Mouse (Mus musculus) heart, embryonic 12.5 days (tissue): ENCODE results near the gene C1qb. TPM values are rescaled to one million over a fixed set of nuclear protein-coding genes. Genes with fewer than 3 reads are reported as not detected.

ENCODE experiments used
- ATAC-seq: fragments of 200-750 bp; cut with Nextera tagmentation; 2 replicates; pipeline ENCODE4 v1.8.0; 2017; ENCODE audit warnings: moderate TSS enrichment, moderate library complexity; ENCODE audit not compliant: insufficient number of reproducible peaks, low FRiP score
- H3K27ac ChIP-seq: fragments of 300-500 bp; sonication (generic); 2 replicates; pipeline ENCODE4 v1.5.1; 2016; ENCODE audit warnings: mild to moderate bottlenecking, moderate library complexity; ENCODE audit not compliant: poor library complexity, severe bottlenecking
- H3K27me3 ChIP-seq: fragments of 300-500 bp; sonication (generic); replicated peaks from 2 replicates; pipeline ENCODE4 v1.6.1; 2016; ENCODE audit warnings: mild to moderate bottlenecking, moderate library complexity
- H3K36me3 ChIP-seq: fragments of 300-500 bp; sonication (generic); 2 replicates; pipeline ENCODE4 v1.6.1; 2016; ENCODE audit warnings: mild to moderate bottlenecking, moderate library complexity
- H3K4me1 ChIP-seq: fragments of 300-500 bp; sonication (generic); replicated peaks from 2 replicates; pipeline ENCODE4 v1.6.1; 2016; ENCODE audit warnings: mild to moderate bottlenecking
- H3K4me2 ChIP-seq: fragments of 300-500 bp; sonication (generic); 2 replicates; pipeline ENCODE4 v1.6.1; 2016; ENCODE audit warnings: mild to moderate bottlenecking, moderate library complexity
- H3K4me3 ChIP-seq: fragments of 300-500 bp; sonication (generic); 2 replicates; pipeline ENCODE4 v1.5.1; 2016; ENCODE audit warnings: mild to moderate bottlenecking
- H3K9ac ChIP-seq: fragments of 300-500 bp; sonication (generic); 2 replicates; pipeline ENCODE4 v1.6.1; 2016; ENCODE audit warnings: mild to moderate bottlenecking, moderate library complexity
- H3K9me3 ChIP-seq: fragments of 300-500 bp; sonication (generic); replicated peaks from 2 replicates; pipeline ENCODE4 v1.6.1; 2016; ENCODE audit warnings: mild to moderate bottlenecking, moderate library complexity
- WGBS: fragments of 180-500 bp; shearing (Covaris S2); methylation state at CpG from one replicate; pipeline ENCODE4 v1.1.7; 2016; 5-methylcytosine and 5-hydroxymethylcytosine counted together
- polyA plus RNA-seq: library from polyadenylated mRNA; unstranded; fragments of >200 nt; fragmentation: Nextera tagmentation; extraction: Ambion mirVana; gene quantifications from 2 replicates; pipeline ENCODE4 v1.2.1, GENCODE M21; 2016

C1qb gene
- polyA plus RNA-seq, 1 experiment from 2014 or later, result 19.3 TPM

DNA sequence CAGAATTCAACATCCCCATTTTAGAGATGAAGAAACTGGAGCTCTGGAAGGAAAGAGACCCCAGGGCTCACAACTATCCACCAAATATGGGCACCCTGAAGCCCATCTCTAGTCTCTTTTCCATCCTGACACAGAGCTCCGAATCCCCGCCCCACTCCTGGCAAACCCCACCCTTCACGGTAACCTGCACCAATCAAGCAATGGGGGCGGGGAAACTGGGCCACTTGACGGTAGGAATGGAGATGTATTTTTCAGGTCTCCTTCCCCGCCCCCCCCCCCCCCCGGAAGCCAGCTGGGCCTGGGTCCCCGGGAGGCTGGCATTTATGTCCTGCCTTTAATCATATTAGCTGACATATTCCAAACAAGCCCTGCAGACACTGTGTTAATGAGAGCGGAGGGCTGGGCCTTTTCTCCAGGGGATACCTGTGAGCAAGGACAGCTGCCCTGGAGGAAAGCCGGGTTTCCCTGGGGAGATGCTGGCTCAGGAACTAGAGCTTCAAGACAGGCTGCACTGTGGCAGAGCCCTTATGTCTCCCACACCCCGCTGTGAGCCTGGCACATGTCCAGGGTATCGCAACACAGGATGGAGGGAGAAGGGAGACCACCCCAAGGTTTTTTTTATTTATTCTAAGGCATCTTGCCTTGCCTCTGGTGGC, 18.2 kb downstream of the C1qb start:
- Histone ChIP-seq H3K4me2 (no peak overlapping the region), H3K27me3 (peaks cover 83% of the 10 kb centered on the region), H3K9ac (no peak overlapping the region), H3K4me1 (peaks cover 3% of the 10 kb centered on the region; the same call in 1 of the 2 replicates), H3K27ac (no peak overlapping the region), H3K9me3 (no peaks in the 10 kb centered on the region), H3K4me3 (no peak overlapping the region), H3K36me3 (no peaks in the 10 kb centered on the region)
- ATAC-seq, result no peak
- WGBS, result 13% methylated on average over 12 of the region's 12 CpGs

DNA sequence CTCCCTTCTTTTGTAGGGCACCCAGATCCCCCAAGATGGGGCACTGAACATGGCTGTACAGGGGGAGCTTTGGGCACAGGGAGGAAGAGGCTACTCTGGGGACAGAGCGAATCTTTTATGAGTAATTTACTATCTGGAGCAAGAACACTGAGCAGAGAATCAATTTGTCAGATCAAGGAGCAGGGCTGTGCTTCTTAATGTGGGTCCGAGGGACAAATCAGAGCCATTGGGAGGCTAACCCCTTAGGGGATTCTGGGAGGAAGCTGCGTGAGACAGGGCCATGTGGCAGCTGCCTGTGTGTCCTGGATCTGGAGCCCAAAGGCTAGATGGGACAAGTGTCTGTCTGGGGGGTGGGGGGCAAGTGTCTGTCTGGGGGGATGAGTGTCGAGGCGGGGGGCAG, 20.5 kb downstream of the C1qb start:
- 70% methylated on average over 5 of the region's 5 CpGs for WGBS
- Histone ChIP-seq H3K9ac (no peak overlapping the region), H3K4me2 (no peak overlapping the region), H3K4me1 (peaks cover 12% of the 10 kb centered on the region; the same call in 1 of the 2 replicates), H3K4me3 (no peak overlapping the region), H3K36me3 (no peaks in the 10 kb centered on the region), H3K27ac (no peak overlapping the region), H3K27me3 (peaks cover 99% of the 10 kb centered on the region), H3K9me3 (no peaks in the 10 kb centered on the region)
- ATAC-seq, result no peak

DNA sequence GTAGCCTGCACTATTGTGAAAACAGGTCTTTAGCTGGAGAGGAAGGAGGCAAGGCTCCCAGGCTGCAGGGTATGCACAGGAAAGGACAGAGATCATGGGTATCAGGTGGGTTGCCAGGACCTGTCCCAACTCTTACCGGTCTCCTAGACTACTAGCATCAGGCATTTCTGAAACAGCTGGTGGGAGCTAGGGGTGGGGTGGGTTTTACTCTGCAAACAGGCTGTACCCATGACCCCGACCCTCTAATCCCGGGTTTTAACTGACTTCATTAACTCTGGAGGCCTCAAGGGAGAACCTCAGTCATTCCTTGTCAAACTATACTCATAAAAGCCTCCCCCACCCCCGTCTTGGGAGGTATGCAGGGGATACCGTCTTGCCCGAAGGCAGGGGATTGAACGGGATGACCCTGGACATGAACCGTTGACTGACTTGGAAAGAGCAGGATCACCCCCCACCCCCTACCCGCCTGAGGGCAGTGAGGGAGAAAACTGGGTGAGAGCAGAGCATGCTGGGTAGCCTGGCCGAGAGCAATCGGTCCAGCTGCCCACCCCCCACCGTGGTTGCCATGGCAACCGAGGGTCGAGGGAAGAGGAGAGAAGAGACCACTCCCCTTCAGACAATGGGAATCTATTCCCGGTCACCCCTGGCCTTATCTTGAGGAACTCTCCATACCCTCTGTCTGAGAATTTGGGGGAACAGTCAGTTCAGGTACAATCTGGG, 21.1 kb downstream of the C1qb start:
- Histone ChIP-seq H3K9me3 (no peaks in the 10 kb centered on the region), H3K4me1 (peaks cover 12% of the 10 kb centered on the region; the same call in 1 of the 2 replicates), H3K9ac (no peak overlapping the region), H3K4me2 (no peak overlapping the region), H3K36me3 (no peaks in the 10 kb centered on the region), H3K27me3 (peaks cover 97% of the 10 kb centered on the region), H3K27ac (no peak overlapping the region), H3K4me3 (no peak overlapping the region)
- ATAC-seq, result no peak
- 20% methylated on average over 15 of the region's 15 CpGs for WGBS

DNA sequence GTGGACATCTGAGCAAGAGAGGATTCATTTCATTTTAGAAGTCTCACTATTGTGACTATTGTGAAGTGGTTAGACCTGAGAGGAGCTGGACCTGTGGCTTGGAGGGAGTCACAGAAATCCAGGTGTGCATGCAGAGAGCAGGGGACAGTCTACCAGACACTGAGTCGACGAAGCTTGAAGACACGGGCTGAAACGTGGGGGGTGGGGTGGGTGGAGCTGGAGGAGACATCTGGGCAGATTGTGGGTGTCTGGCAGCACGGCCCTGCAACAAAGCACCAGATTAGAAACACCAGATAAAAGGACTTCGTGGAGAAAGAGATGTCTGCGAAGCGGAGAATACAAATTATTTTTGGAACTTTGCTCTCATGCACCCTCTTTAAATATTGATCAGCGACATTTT, 22.5 kb downstream of the C1qb start:
- Histone ChIP-seq H3K4me1 (peaks cover 12% of the 10 kb centered on the region; the same call in 1 of the 2 replicates), H3K4me2 (no peak overlapping the region), H3K4me3 (no peak overlapping the region), H3K27ac (no peak overlapping the region), H3K9me3 (no peaks in the 10 kb centered on the region), H3K36me3 (no peaks in the 10 kb centered on the region), H3K9ac (no peak overlapping the region), H3K27me3 (peaks cover 97% of the 10 kb centered on the region)
- WGBS, result 21% methylated on average over 9 of the region's 9 CpGs
- no peak for ATAC-seq

DNA sequence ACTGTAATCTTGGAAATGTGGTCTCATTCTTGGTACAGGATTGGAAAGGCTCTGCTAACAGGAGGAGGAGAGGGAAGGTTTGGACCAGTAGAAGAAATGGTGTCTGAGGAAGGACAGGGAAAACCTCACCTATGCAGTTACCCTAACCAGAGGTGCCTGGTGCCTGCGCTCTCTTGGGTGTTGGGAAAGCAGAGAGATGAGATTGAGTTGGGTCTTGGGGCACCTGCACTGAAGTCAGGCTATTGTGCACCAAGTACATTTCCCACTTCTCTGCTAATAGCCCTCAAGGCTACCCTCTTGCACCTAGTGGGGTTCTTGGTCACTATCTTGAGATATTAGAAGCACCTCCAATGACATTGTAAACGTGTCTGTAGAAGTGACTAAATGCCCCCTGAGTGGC, 23.6 kb downstream of the C1qb start:
- no peak for ATAC-seq
- H3K4me3 ChIP-seq, result no peak overlapping the region
- WGBS, result 41% methylated on average over 2 of the region's 2 CpGs

DNA sequence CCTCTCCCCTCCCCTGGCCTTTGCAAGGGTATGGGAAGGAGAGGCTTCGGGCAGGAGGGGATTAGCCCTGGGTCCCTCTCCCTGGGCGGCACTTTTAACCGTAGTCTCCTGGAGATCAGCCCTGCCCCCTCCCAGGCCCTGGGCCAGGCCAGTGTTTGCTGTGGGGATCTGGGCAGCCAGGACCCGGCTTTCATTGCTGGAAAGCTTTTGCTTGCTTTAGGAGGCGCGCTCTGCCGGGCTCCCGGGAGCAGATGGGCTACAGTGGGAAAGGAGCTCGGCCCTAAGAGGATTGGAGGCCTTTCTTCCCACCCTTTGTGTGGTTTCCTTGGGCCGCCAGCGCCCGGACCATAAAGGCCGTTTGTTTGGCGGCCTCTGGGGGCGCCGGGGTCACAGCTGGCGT, 24.2 kb downstream of the C1qb start:
- Histone ChIP-seq H3K4me3 (no peak overlapping the region), H3K27ac (no peak overlapping the region), H3K4me2 (no peak overlapping the region), H3K9me3 (no peaks in the 10 kb centered on the region), H3K4me1 (peaks cover 12% of the 10 kb centered on the region; the same call in 1 of the 2 replicates), H3K9ac (no peak overlapping the region; the same call in 1 of the 2 replicates), H3K36me3 (no peaks in the 10 kb centered on the region), H3K27me3 (peaks cover 96% of the 10 kb centered on the region)
- whole genome bisulfite sequencing, result 10% methylated on average over 17 of the region's 17 CpGs
- no peak for ATAC-seq

More for the DNA sequence above, 23.6 kb downstream of the C1qb start:
- no peak overlapping the region for H3K9ac ChIP-seq
- H3K27me3 ChIP-seq, result peaks cover 96% of the 10 kb centered on the region
- H3K27ac ChIP-seq, result no peak overlapping the region
- H3K4me2 ChIP-seq, result no peak overlapping the region
- H3K9me3 ChIP-seq, result no peaks in the 10 kb centered on the region
- H3K36me3 ChIP-seq, result no peaks in the 10 kb centered on the region
- peaks cover 12% of the 10 kb centered on the region; the same call in 1 of the 2 replicates for H3K4me1 ChIP-seq

DNA sequence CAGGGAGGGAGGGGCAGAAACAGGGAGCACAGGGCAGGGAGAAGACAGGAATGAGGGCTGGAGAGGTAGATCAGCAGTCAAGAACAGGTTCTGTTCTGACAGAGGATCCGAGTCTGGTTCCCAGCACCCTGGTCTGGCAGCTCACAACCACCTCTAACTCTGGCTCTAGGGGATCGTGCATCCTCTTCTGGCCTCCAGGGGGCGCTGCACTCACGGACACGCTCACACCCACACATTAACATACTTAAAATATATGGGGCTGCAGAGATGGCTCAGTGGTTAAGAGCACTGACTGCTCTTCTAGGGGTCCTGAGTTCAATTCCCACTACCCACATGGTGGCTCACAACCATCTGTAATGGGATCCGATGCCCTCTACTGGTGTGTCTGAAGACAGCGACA, 26.0 kb downstream of the C1qb start:
- no peak for ATAC-seq
- Histone ChIP-seq H3K9me3 (no peaks in the 10 kb centered on the region), H3K9ac (no peak overlapping the region), H3K4me1 (peaks cover 12% of the 10 kb centered on the region; the same call in 1 of the 2 replicates), H3K4me3 (no peak overlapping the region), H3K27me3 (peaks cover 96% of the 10 kb centered on the region), H3K4me2 (no peak overlapping the region), H3K27ac (no peak overlapping the region), H3K36me3 (no peaks in the 10 kb centered on the region)
- WGBS, result 73% methylated on average over 7 of the region's 7 CpGs

DNA sequence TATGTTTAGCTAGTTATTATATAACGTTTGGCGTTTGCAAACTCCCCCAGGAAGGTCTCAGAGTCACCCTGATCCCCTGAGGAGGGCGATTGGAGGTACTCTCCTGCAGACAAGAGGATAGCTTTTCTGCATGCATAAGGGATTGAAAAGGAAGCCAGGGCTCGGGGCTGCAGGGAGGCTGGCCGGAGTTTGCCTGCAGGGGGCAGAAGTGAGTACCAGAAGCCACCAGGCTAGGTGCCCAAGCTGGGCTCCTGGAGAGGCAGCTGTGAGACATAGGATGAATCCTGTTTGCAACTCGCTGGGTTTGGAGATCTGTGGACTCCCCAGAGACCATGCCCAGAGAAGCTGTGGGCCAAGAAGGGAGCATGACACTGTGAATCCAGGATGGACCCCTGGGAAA, 30.9 kb downstream of the C1qb start:
- H3K36me3 ChIP-seq, result no peaks in the 10 kb centered on the region
- H3K4me2 ChIP-seq, result no peak overlapping the region
- no peak for ATAC-seq
- no peaks in the 10 kb centered on the region for H3K9me3 ChIP-seq
- WGBS, result 30% methylated on average over 6 of the region's 6 CpGs
- no peak overlapping the region for H3K4me3 ChIP-seq
- no peak overlapping the region for H3K9ac ChIP-seq
- H3K4me1 ChIP-seq, result no peaks in the 10 kb centered on the region
- H3K27me3 ChIP-seq, result peaks cover 86% of the 10 kb centered on the region
- H3K27ac ChIP-seq, result no peak overlapping the region

DNA sequence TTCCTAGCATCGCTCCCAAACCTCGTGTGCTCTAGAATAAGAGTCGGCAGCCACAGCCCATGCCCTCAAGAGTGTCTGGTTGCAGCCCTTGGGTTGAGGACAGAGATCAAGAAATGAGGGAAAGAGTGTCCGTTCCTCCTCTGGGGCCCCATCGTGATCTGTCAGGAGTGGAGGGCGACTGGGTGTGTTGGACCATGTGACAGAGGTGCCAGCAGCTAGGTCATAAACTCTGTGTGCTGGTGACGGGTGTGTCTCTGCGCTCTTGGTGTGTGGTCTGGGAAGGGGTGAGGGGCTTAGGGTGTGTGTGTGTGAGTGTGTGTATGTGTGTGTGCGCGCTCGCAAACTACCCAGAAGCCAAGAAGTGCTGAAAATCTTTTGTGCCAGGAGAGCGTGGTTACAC, 33.0 kb downstream of the C1qb start:
- Histone ChIP-seq H3K9me3 (no peaks in the 10 kb centered on the region), H3K36me3 (no peaks in the 10 kb centered on the region), H3K27ac (no peak overlapping the region), H3K9ac (no peak overlapping the region), H3K4me2 (no peak overlapping the region), H3K27me3 (peaks cover 77% of the 10 kb centered on the region), H3K4me1 (no peaks in the 10 kb centered on the region), H3K4me3 (no peak overlapping the region)
- 76% methylated on average over 12 of the region's 12 CpGs for WGBS
- no peak for ATAC-seq

DNA sequence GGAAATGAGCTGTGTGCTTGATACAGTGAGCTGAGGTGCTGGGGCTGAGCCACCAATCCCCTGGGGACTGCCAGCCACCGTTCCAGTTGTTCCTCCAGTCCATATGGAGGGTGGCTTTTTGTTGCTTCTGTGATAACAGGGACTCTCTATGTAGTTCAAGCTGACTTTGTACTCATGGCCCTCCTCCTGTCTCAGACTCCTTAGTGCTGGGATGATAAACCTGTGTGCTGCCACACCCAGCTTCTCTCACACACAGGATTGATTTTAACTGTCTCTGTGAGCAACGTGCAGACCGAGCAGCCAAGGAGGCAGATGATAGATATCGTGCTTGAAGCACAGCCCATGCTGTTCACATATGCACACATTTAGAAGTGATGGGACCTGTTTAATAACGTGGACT, 33.9 kb downstream of the C1qb start:
- Histone ChIP-seq H3K4me1 (no peaks in the 10 kb centered on the region), H3K27me3 (peaks cover 75% of the 10 kb centered on the region), H3K9ac (no peak overlapping the region), H3K9me3 (no peaks in the 10 kb centered on the region), H3K36me3 (no peaks in the 10 kb centered on the region), H3K4me3 (no peak overlapping the region), H3K4me2 (no peak overlapping the region), H3K27ac (no peak overlapping the region)
- no peak for ATAC-seq
- 52% methylated on average over 5 of the region's 5 CpGs for WGBS

DNA sequence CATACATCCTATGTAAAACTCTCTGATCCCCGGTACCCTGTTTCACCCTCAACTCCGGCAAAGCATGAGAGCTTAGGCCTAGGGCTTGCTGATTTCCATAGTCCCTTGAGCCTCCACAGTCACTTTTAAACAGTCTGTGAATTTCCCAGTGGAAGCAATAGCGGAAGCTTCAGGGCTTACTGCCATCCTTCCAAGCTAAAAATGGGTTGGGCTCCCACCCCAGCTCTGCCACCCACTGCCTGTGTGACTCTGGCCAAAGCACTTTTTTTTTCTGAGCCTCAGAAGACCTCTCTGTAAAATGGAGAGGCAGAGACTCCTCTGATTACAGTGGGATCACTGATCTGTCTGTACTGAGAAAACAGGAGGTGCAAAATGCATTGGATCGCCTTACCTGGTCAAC, 37.4 kb downstream of the C1qb start:
- no peak for ATAC-seq
- H3K9ac ChIP-seq, result no peak overlapping the region
- 74% methylated on average over 4 of the region's 4 CpGs for WGBS
- no peak overlapping the region for H3K4me2 ChIP-seq
- no peak overlapping the region for H3K27ac ChIP-seq
- no peak overlapping the region for H3K4me3 ChIP-seq
- no peaks in the 10 kb centered on the region for H3K4me1 ChIP-seq
- H3K27me3 ChIP-seq, result peaks cover 74% of the 10 kb centered on the region
- H3K36me3 ChIP-seq, result no peaks in the 10 kb centered on the region
- H3K9me3 ChIP-seq, result no peaks in the 10 kb centered on the region
